Mouse (Mus musculus) layer of hippocampus, adult 9-11 months (tissue): Measurements from ENCODE around the gene Snx33.
A peak's percentile ranks its signal among the peaks of the same experiment; 100 is the strongest.

ENCODE experiments used
- DNase-seq: peaks from one replicate; pipeline ENCODE4 v3.0.0; 2022

Gene Snx33

DNA sequence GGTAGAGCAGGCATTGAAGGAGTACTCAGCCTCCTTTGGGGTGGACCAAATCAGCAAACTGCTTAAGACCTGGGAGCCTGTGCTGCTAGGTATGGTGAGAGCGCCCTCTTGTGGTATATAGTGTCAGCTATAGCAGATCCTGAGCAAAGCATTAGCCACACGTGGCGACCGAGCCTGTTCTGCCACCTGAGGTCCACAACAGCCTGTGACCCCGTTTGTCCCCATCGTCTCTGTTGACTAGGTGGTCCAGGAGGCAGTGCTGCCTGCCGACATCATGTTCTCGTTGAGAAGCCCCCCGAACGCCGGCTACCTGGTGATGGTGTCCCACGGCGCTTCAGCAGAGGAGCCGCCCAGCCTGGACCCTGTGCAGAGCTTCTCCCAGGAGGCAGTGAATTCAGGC is 38.4 kb downstream of the Snx33 start:
- peak; percentile 82 for DNase-seq

DNA sequence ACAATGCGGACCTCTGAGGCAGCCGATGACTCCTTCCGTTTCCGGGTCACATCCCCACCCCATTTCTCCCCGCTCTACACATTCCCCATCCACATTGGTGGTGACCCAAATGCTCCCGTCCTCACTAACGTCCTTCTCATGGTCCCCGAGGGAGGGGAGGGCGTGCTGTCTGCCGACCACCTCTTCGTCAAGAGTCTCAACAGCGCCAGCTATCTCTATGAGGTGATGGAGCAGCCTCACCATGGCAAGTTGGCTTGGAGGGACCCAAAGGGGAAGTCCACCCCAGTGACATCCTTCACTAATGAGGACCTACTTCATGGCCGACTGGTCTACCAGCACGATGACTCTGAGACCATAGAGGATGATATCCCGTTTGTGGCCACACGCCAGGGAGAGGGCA is 40.6 kb downstream of the Snx33 start:
- no peak for DNase-seq

DNA sequence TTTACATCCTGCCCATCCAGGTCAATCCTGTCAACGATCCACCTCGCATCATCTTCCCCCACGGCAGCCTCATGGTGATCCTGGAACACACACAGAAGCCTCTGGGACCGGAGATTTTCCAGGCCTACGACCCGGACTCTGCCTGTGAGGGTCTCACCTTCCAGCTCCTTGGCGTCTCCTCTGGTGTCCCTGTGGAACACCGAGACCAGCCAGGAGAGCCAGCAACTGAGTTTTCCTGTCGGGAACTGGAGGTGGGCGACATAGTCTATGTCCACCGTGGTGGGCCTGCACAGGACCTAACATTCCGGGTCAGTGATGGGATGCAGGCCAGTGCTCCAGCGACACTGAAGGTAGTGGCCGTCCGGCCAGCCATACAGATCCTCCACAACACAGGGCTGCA is 41.6 kb downstream of the Snx33 start:
- no peak for DNase-seq

DNA sequence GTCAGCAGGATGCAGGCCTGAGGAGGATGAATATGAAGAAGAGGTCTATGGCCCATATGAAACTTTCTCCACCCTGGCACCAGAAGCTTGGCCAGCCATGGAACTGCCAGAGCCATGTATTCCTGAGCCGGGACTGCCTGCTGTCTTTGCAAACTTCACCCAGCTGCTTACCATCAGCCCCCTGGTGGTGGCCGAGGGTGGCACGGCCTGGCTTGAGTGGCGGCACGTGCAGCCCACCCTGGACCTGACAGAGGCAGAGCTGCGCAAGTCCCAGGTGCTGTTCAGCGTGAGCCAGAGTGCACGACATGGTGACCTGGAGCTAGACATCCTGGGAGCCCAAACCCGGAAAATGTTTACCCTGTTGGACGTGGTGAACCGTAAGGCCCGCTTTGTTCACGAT is 42.1 kb downstream of the Snx33 start:
- peak; percentile 2 for DNase-seq

DNA sequence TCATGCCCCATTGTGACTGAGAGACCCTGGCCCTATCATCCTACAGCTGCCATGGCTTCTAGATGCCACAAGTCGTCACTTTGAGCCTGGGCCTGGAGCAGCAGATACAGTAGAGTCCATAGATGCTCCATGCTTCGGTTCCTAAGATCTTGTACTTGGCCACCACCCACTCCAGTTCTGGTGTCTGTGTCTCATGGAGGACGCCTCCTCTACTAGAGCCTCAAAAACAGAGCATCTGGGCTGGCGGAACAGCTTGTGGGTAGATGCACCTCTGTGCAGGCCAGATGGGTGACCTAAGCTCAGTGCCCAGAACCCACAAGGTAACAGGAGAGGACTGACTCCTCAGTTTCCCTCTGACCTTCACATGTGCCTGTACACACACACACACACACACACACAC is 43.8 kb downstream of the Snx33 start:
- no peak for DNase-seq

DNA sequence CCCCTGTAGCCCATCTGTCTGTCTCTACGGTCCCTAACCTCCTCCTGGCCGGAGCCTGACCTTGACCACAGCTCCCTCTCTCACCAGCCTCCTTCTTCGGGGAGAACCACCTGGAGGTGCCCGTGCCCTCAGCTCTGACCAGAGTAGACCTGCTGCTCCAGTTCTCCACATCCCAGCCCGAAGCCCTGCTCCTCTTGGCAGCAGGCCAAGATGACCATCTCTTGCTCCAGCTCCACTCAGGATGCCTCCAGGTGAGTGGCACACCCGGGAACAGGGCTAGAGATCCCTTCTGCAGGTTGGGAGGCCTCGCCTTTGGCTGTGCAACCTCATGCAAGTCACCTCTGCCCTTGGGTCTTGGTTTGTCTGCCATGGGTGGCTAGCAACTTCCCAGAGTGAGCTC is 44.7 kb downstream of the Snx33 start:
- DNase-seq: no peak

DNA sequence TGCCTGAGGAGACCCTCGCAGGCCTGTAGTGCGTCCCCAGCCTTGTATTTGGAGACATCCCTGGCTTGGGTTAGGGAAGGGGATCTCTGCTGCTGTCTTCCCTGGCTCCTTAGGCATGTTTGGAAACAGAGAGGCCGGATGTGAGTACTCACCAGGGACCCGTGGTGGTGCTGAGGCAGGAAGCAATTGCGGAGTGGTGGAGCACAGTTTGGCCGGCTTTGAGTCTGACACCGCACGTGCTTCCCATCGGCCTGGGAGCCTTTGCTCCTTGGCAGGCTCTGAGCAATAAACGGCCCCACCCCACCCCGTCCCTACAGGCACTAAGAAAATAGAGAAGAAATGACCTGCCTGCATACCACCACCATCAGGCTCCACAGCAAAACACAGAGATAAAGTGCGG is 45.4 kb downstream of the Snx33 start:
- no peak for DNase-seq

DNA sequence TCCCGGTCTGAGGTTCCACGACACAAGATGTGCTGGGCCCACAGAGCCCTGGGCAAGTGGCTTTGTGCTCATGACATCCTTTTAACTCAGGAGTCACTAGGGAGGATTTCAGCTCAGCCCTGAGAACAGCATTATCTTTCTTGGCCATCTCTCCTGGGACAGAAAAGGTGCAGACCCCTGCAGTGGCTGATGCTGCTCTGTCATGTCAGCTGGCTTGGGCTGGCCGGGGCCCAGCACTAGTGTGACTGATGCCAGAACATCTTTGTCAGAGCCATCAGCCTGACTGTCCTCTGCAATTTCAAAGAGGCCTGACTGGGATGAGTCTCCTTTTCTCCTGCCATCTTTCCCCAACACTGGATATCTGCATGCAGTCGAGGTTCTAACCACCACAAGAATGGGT is 45.9 kb downstream of the Snx33 start:
- DNase-seq: no peak

DNA sequence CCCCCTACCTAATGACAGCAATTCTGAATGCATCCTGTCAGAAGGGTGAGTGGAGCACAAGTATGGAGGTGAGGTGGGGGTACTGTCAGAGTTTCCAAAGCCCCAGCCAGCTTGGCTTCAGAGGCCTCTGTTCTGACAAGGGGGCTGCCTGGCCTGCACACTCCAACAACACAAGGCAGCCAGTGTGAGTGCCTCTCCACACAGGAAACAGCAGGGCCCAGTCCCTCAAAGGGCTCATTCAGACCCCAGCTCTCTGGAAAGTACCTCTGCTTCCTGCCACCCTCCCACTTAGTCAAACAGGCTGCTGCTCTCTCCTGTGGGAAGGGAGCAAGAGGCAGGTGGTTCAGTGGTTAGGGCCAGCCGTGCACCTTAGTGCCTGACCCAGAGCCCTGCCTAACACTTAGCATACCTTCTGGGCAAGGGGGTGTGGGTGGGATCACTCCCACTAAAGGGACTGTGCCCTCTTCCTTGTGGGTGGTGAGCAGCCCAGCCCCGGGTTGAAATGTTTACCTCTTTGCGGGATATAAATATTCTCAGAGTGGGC is 46.6 kb downstream of the Snx33 start:
- DNase-seq: peak; percentile 63

DNA sequence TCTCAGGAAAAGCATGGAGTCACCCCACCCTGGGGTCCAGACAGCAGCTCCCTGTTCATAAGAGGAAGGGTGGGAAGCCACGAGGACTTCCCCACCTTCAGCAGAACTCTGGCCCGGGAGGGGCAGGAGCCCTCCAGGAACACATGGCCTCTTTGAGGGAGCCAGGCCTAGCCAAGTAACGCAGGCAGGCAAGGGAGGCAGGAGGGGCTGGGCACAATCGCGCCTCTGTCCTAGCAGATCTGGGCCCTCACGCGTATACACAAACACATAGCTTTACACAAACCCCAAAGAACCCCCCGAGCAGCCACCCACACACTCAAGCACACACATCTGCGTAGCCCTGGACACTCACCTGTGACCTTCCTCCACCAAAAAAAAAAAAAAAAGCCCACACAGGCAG is 47.4 kb downstream of the Snx33 start:
- DNase-seq: peak; percentile 60

DNA sequence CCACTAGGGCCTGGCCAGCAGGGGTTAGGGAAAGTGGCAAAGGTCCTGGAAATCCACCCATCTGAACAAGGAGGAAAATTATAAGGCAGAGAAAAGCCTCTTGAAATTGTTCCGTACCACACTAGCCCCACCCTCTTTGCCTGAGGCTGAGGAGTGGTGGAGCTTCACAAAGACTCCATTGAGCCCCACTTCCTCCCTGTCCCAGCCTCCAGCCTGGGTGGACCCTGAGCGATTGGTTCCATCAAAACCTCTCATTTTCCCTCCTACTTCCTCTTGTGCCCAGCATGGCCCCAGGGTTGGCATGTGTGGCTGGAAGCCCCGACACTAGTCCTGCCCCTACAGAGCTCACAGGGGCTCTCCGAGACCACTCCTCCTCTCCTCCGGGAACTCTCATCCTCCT is 50.9 kb downstream of the Snx33 start:
- DNase-seq: no peak

DNA sequence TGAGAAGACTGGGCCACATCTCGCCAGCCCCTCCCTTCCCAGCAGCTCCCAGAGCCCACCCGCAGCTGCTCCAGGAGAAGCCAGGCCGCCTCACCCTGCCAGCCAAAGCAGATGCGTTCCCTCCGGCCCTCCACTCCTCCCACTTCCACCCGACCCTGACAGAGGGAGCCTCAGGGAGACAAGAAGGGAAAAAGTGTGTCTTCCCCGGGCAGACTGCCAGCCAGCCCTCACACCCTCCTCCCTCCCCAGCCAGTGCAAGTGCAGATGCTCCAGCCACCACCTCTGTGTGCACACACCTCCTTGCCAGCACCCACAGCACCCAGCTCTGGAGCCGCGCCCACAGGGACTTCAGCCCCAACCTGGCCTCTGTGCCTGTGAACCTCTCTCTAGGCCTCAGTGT is 51.4 kb downstream of the Snx33 start:
- no peak for DNase-seq

DNA sequence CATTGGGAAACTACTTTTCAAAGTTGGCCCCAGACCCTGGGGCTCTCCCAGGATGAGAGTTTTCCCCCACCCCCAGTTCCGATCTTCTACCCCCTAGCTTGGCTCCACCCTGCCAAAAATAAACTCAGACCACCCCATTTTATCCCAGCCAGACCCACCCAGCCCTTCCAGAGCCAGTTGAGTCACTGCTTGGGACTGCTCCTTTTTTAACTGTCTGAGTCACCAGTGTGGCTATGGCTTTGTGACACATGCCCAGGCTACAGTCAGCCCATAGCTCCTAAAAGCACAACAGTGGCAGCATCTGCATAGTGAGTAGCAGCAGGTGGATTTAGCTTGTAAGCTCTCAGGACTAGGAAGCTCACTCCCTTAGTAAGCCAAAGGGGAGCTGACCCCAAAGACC is 55.1 kb downstream of the Snx33 start:
- no peak for DNase-seq

DNA sequence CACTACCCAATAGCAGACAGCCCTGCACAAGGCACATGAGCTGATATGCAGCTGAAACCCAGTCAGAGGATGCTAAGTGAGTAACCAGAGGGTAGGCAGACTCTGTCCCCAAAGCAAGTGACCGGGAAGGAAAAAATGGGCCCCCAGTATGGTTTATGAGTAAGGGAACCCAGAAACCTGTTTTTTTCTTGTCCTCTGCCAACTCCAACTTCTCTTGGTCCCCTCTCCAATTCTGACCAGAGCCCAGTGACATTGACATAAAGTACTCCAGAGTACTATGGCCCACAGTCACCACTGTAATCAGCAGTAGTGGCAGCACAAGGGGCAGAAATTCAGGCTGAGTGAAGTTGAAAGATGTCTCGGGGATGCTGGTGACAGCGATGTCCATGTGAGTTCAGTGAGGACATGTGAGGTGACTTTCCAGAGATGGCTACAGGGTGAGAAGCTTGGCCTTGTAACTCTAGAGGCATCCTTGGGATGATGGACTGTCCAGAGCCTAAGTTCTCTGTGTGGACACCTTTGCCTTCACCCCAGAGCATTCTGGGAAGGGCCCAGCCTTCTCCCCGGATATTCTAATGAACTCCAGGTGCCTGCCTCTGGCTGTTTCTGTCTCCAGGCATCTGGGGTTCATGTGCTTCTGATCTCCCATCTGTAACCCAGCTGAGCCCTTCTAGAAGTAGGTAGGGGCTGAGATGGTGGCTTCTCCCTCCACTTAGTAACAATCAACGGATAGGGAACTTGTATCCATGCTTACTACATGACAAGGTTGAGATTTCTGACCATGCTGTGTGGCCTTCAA is 55.9 kb downstream of the Snx33 start:
- DNase-seq: no peak

DNA sequence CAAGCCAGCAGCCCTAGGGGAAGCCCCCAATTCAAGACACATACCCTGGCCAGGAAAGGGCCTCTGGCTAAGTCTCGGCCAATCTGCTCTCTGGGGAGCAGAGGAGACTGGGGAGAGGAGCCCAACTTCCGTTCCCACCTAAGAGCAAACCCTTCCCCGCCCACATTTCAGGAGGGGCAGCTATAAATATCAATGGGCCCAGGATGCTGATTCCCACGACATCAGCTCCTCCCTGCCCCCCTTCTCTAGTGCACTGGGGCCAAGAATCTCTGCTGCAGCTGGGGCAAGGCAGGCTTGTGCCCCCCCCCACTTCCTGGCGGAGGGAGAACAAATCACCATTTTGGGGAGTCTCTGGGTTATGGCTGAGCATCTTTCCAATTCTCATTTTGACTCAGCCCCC is 57.0 kb downstream of the Snx33 start:
- DNase-seq: no peak

DNA sequence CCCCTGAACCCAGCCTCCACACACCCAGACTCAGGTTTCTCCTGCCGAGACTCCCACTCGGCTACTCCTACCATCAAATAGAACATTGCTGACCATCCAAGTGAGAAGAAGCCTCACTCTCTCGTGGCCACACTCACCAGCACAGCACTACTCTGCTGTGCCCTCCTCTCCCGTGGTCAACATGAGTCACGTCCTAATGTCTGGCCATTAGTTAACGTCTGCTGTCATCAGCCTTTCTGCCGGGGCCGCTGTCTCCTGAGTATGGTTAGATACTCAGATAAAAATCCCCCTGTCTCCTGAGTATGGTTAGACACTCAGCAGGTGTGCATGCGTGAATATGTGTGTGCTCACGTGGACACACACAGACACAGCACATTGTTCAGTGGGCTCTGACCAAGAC is 57.4 kb downstream of the Snx33 start:
- no peak for DNase-seq

DNA sequence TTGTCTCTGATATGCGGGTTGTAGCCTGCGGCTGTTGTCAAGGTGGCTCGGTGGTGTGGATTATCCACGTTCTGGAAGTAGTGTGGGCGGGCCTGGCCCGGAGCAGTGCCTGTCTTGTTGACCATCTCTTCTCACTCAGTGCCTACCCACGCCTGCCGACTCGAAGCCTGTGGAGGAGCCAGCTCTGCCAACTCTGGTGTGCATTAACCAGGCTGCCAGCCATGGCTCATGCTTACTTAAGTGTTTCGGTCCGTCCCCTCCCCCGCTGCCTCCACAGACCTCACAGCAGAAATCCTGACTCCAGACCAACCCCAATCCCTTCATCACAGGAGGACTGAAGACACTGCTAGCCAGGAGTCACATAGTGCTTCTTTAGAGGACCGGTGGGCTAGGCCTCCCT is 58.6 kb downstream of the Snx33 start:
- peak; percentile 87 for DNase-seq

DNA sequence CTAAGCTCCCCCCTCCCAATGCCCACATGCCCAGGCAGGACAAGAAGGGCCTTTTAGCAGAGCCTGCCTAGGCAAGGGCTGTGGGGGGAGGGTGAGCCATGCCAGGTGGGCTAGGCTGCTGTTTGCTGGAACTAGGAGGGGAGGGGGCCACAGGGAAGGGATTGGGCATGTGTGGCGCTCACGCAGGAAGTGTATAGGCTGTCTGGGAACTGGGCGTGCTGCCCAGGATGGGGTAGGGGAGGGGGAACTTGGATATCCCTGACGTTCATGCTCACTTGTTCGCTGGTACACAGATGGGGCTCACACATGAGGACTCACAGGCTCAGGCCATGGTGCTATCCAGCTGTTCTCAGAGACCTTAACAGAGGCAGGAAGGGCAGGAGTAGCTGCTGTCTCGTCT is 59.9 kb downstream of the Snx33 start:
- peak; percentile 82 for DNase-seq
